Mouse (Mus musculus) kidney, adult 2 months (tissue): ENCODE measurements around the gene Bcl6b. TPM values are rescaled to one million over a fixed set of nuclear protein-coding genes. Genes with fewer than 3 reads are reported as not detected.

Experiments used
- DNase-seq: peaks from one replicate; pipeline ENCODE4 v3.0.0; 2021
- H3K27ac ChIP-seq: fragments of 200-500 bp; 2 replicates; pipeline ENCODE4 v1.5.1; 2012; ENCODE audit warnings: low read depth, low read length, control low read depth, inconsistent platforms; ENCODE audit not compliant: insufficient read depth
- H3K27me3 ChIP-seq: fragments of 200-500 bp; replicated peaks from 2 replicates; pipeline ENCODE4 v1.6.1; 2012; ENCODE audit warnings: mild to moderate bottlenecking, moderate library complexity, low read length, inconsistent platforms; ENCODE audit not compliant: control insufficient read depth, insufficient read depth
- H3K36me3 ChIP-seq: fragments of 200-500 bp; 2 replicates; pipeline ENCODE4 v1.6.1; 2012; ENCODE audit warnings: mild to moderate bottlenecking, moderate library complexity, low read length, inconsistent platforms; ENCODE audit not compliant: control insufficient read depth, insufficient read depth
- H3K4me1 ChIP-seq: fragments of 200-500 bp; 2 replicates; pipeline ENCODE4 v1.6.1; 2011; ENCODE audit warnings: low read length; ENCODE audit not compliant: control insufficient read depth, insufficient read depth
- H3K4me3 ChIP-seq: fragments of 200-500 bp; 2 replicates; pipeline ENCODE4 v1.5.1; 2011; ENCODE audit warnings: mild to moderate bottlenecking, low read depth, low read length, control low read depth; ENCODE audit not compliant: insufficient read depth
- CTCF ChIP-seq: fragments of 200-500 bp; conservative IDR thresholded peaks from 2 replicates; pipeline ENCODE4 v1.5.1; 2011; ENCODE audit warnings: low read depth, mild to moderate bottlenecking, control low read depth, low read length, moderate library complexity, mixed read lengths; ENCODE audit not compliant: insufficient read depth, insufficient read length
- POLR2A ChIP-seq: fragments of 200-500 bp; IDR thresholded peaks from one replicate; pipeline ENCODE4 v1.6.1; 2011; ENCODE audit warnings: low read depth, low read length, control low read depth
- WGBS: fragments of 180-500 bp; shearing (Covaris S2); methylation state at CpG from one replicate; pipeline ENCODE4 v1.1.7; 2018; 5-methylcytosine and 5-hydroxymethylcytosine counted together
- polyA plus RNA-seq: library from polyadenylated mRNA; depleted of rRNA; stranded (reverse); fragments of >200 nt; gene quantifications from 2 replicates; pipeline ENCODE4 v1.2.3, GENCODE M21; 2012

The Bcl6b gene
- polyA plus RNA-seq, 1 experiment: 8.8 TPM

DNA sequence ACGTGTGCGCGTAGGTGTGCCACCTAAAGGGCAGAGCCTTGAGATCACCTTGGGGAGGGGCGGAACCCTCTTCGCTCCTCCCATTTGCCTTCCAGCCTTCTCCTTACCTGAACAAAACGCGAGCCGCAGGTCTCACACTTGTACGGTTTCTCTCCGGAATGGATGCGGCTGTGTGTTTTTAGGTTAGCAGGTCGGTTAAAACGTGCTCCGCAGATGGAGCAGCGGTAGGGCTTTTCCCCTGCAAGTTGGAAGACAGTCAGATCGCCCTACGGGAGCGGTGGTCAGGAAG lies 3.1 kb downstream of the Bcl6b start:
- no peaks in the 10 kb centered on the region for H3K27me3 ChIP-seq
- H3K4me3 ChIP-seq: peak overlapping the region; percentile 25
- H3K4me1 ChIP-seq: peaks cover 18% of the 10 kb centered on the region
- DNase-seq: peak; percentile 61
- H3K36me3 ChIP-seq: no peaks in the 10 kb centered on the region
- TF ChIP-seq POLR2A: no peak
- TF ChIP-seq CTCF: no peak
- no peak overlapping the region for H3K27ac ChIP-seq
- 15% methylated on average over 18 of the region's 18 CpGs for WGBS

DNA sequence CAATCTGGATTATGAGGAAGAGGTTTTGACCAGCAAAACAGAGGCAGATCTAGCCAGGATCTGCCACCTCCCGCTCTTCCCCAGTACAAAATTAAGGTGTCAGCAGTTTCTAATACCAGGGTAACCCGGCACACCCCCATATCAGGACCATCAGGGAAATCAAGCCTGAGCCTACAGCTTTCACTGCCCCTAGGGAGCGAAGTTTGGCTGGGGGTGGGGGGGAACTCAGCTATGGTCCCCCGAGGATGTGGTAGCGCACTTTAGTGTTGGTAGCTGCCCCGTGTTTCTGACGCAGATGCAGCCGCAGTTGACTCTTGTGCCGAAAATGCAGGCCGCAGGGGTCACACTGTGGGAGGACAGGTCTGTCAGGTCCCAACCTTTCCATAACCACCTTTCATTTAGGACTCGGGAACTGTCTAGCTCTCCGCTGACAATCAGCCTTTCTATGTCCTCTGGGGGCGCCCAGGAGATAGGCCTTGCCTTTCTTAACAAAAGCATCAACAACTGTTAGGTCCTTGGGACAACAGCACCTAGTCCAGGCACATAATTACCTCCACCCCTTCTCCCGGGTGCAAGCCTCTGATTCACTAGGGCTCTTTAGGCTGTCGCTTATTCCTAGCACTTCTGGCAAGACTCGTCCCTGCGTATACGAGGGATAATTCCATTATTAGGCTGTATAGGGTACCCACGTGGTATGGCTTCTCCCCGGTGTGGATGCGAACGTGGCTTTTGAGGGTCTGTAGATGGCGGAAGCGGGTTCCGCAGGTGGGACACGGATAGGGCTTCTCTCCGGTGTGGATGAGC lies 3.6 kb downstream of the Bcl6b start:
- no peak overlapping the region for H3K27ac ChIP-seq
- H3K4me3 ChIP-seq: peak overlapping the region; percentile 25
- H3K4me1 ChIP-seq: peaks cover 18% of the 10 kb centered on the region
- peak; percentile 1 for DNase-seq
- H3K36me3 ChIP-seq: no peaks in the 10 kb centered on the region
- 37% methylated on average over 27 of the region's 27 CpGs for WGBS
- H3K27me3 ChIP-seq: no peaks in the 10 kb centered on the region
- no peak for TF ChIP-seq CTCF
- TF ChIP-seq POLR2A: no peak

DNA sequence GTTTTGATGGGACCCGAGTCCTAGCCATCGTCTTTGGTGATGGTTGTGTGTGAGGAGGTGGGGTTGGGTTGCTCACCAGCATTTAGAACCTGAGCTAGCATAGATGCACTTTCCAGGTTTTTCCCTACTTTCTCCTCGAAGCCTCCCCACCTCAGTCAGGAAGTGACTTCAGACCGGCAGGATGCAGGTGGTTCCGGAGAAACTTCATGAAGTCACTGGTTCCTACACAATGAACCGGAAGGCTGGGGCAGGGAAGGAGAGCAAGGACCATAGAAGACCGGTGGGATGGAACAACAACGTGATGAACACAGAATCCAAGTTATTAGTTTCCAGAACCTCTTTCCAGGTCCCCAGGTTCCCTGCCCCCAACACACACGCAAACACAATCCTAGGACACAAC lies 5.9 kb downstream of the Bcl6b start:
- WGBS: 65% methylated on average over 9 of the region's 9 CpGs
- Histone ChIP-seq H3K4me3 (no peak overlapping the region), H3K4me1 (peaks cover 18% of the 10 kb centered on the region), H3K27ac (peak overlapping the region; percentile 57), H3K27me3 (no peaks in the 10 kb centered on the region), H3K36me3 (no peaks in the 10 kb centered on the region)
- TF ChIP-seq POLR2A (no peak), CTCF (no peak)
- DNase-seq: peak; percentile 79

DNA sequence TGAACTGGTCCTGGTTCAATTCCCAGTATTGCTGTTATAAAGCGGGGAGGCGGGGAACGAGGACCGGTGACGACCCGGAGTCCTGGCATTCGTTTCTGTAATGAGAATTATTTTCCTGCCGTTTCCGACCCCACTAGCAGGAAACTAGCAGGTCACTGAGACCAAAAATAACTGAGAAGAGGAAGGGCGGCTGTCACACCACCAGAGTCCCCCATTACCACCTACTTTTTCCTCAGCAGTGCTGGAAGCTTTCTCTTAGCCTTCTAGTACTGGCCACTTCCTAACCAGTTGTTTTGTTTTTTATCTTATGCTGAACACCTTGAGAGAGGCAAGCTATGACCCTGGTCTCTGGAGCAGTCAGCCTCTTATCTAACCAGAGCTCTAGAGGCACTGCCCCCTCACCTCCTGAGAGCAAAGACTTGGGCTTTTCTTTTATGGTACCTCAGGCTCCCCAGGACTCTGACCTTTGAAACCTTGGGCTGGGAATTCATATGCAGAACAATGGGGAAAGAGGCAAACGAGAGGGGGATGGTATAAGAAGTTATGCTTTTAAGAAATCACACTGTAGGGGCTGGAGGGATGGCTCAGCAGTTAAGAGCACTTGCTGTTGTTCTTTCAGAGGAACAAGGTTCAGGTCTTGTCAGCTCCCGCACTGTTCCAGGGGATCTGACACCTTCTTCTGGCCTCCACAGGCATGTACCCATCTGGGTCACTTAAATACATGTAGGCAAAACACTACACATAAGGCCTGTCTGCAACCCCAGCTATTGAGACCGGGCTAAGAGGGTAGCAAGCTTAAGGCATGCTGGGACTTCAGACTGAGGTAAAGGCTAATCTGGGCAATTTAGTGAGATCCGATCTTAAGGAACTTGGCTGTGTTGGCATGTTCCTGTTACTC lies 7.7 kb downstream of the Bcl6b start:
- peak; percentile 82 for DNase-seq
- 14% methylated on average over 14 of the region's 14 CpGs for WGBS
- Histone ChIP-seq H3K4me1 (peaks cover 35% of the 10 kb centered on the region), H3K27me3 (no peaks in the 10 kb centered on the region), H3K4me3 (peak overlapping the region; percentile 63), H3K27ac (peak overlapping the region; percentile 86), H3K36me3 (no peaks in the 10 kb centered on the region; the same call in 1 of the 2 replicates)
- TF ChIP-seq POLR2A (no peak), CTCF (no peak)

DNA sequence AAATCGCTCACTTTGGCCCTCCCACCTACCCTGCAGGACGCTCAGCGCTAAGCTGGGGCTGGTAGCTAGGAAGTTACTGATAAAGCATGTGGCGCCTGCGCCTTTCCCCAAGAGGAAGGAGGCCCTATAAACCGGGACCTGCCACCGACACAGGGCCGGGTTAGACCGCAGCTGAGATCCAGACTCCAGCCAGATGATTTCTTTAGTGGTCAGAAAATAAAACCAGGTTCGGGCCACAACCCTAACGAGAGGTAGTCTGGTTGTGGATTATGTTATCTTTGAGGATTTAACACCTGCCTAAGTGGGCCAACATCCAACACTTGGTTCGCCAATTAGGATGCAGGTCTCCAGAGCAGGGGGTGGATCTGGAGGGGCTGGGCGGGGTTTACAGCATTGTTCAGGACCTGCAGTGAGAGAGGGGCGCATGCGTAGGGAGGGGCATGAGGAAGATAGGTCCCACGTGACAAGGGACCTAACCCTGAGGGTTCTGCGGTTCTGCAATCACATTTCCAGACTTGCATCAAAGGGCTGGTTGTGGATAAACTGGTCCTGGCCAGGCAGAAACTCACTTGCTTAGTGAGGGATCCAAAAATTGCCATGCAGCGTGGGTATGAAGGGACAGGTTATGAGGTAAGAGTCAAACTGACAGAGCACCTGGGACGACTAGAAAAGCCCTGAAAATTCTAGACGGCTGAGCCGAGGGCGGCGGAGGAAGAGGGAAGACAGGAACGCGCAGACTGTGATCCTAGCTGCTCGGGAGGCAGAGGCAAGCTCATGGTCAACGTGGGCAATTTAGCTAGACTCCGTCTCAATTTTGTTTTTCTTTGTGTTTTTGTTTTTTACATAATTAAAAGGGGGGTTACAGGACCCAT lies 8.6 kb downstream of the Bcl6b start, which contains the start of gene Slc16a13:
TSS of gene Slc16a13 (minus strand) at position 334 of the 872 bp plus-strand sequence.
- H3K27me3 ChIP-seq: no peaks in the 10 kb centered on the region
- TF ChIP-seq POLR2A (peak; percentile 85), CTCF (no peak)

DNA sequence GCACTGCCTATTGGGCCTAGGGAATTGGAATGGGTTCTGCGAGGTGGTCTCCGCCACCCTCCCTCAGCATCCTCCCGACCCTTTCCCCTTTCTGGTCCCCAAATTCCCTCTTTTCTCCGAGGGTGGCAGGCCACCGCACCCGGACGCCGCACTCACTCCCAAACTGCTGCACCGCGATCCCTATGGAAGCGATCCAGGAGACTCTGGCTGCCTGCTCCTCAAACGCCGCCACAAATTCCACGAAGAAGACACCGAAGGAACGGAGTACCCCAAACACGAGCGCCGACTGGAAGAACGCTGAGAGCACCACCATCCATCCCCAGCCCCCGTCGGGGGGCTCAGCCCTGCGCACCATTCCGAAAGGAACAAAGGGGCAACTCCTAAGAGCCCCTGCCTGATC lies 9.3 kb downstream of the Bcl6b start:
- 5% methylated on average over 24 of the region's 24 CpGs for WGBS

More for the DNA sequence above, 8.6 kb downstream of the Bcl6b start, which contains the start of gene Slc16a13:
- peak; percentile 99 for DNase-seq
- H3K4me3 ChIP-seq: peak within 1 kb of the TSS; percentile 63
- no peaks in the 10 kb centered on the region; the same call in 1 of the 2 replicates for H3K36me3 ChIP-seq
- peak within 1 kb of the TSS; percentile 86 for H3K27ac ChIP-seq
- WGBS: under 1% methylated on average over 28 of the region's 28 CpGs
- peaks cover 32% of the 10 kb centered on the region for H3K4me1 ChIP-seq

More for the DNA sequence above, 9.3 kb downstream of the Bcl6b start:
- Histone ChIP-seq H3K27me3 (no peaks in the 10 kb centered on the region), H3K36me3 (no peaks in the 10 kb centered on the region; the same call in 1 of the 2 replicates), H3K4me1 (peaks cover 32% of the 10 kb centered on the region), H3K4me3 (peak overlapping the region; percentile 63), H3K27ac (peak overlapping the region; percentile 77)
- peak; percentile 48 for DNase-seq
- TF ChIP-seq POLR2A (no peak), CTCF (no peak)
